Mouse (Mus musculus): Measurements from ENCODE around the gene Eif4b. TPM values are rescaled to one million over a fixed set of nuclear protein-coding genes. Genes with fewer than 3 reads are reported as not detected.

Eif4b gene
- polyA plus RNA-seq, 1 experiment from 2014 or later: 85.0 TPM

- H3K27ac ChIP-seq (ENCODE audit: low read depth, low read length): no peak overlapping the region
- no peaks in the 10 kb centered on the region for H3K27me3 ChIP-seq (ENCODE audit: control insufficient read depth, insufficient read depth, low read length)
- DNase-seq (ENCODE audit: low spot score) (no peak), ATAC-seq (ENCODE audit: low FRiP score) (no peak)
- no peak overlapping the region for H3K4me3 ChIP-seq (ENCODE audit: low read depth, low read length)
- 0 out of 2 replicates have a peak, but pooled peaks cover 4% of the 10 kb centered on the region for H3K36me3 ChIP-seq (ENCODE audit: control insufficient read depth, insufficient read depth, low read length)
- H3K4me1 ChIP-seq (replicated peaks; ENCODE audit: control insufficient read depth, insufficient read depth, low read length): no peaks in the 10 kb centered on the region
- no peak overlapping the region for H3K9ac ChIP-seq (ENCODE audit: low read depth, low read length)
- 88% methylated on average over 2 of the region's 2 CpGs for WGBS
- no peaks in the 10 kb centered on the region for H3K9me3 ChIP-seq (ENCODE audit: control insufficient read depth, low read length)
- no peak overlapping the region for H3K4me2 ChIP-seq (replicated peaks; ENCODE audit: low read depth, low read length)
These were observed 61.1 kb downstream of the Eif4b start for GRCm38 (mm10) chr15:102134709-102135108.

GRCm38 (mm10) chr15:102135522-102136128 is 62.1 kb downstream of the Eif4b start:
- Histone ChIP-seq H3K9me3 (ENCODE audit: control insufficient read depth, low read length) (no peaks in the 10 kb centered on the region), H3K4me1 (replicated peaks; ENCODE audit: control insufficient read depth, insufficient read depth, low read length) (no peaks in the 10 kb centered on the region), H3K9ac (ENCODE audit: low read depth, low read length) (peak overlapping the region; percentile 85), H3K4me2 (replicated peaks; ENCODE audit: low read depth, low read length) (peak overlapping the region; percentile 60), H3K27ac (ENCODE audit: low read depth, low read length) (peak overlapping the region; percentile 77), H3K27me3 (ENCODE audit: control insufficient read depth, insufficient read depth, low read length) (no peaks in the 10 kb centered on the region), H3K36me3 (ENCODE audit: control insufficient read depth, insufficient read depth, low read length) (0 out of 2 replicates have a peak, but pooled peaks cover 4% of the 10 kb centered on the region), H3K4me3 (ENCODE audit: low read depth, low read length) (peak overlapping the region; percentile 75)
- DNase-seq (ENCODE audit: low spot score) (no peak), ATAC-seq (ENCODE audit: low FRiP score) (peak; percentile 86)
- 3% methylated on average over 31 of the region's 35 CpGs for WGBS

- H3K4me2 ChIP-seq (replicated peaks; ENCODE audit: low read depth, low read length): peak within 1 kb of the TSS; percentile 60
- peak within 1 kb of the TSS; percentile 77 for H3K27ac ChIP-seq (ENCODE audit: low read depth, low read length)
- peak within 1 kb of the TSS; percentile 85 for H3K9ac ChIP-seq (ENCODE audit: low read depth, low read length)
- H3K36me3 ChIP-seq (ENCODE audit: control insufficient read depth, insufficient read depth, low read length): 0 out of 2 replicates have a peak, but pooled peaks cover 4% of the 10 kb centered on the region
- H3K9me3 ChIP-seq (ENCODE audit: control insufficient read depth, low read length): no peaks in the 10 kb centered on the region
- H3K4me1 ChIP-seq (replicated peaks; ENCODE audit: control insufficient read depth, insufficient read depth, low read length): no peaks in the 10 kb centered on the region
- WGBS: 0% methylated on average over 46 of the region's 50 CpGs
- H3K27me3 ChIP-seq (ENCODE audit: control insufficient read depth, insufficient read depth, low read length): no peaks in the 10 kb centered on the region
- DNase-seq (ENCODE audit: low spot score): peak; percentile 98
- peak within 1 kb of the TSS; percentile 75 for H3K4me3 ChIP-seq (ENCODE audit: low read depth, low read length)
- ATAC-seq (ENCODE audit: low FRiP score): peak; percentile 100
These were observed 62.7 kb downstream of the Eif4b start, which contains the start of gene Spryd3 for GRCm38 (mm10) chr15:102136129-102136758. Spryd3 (minus strand) TSS chr15:102136234.

- ATAC-seq (ENCODE audit: low FRiP score): no peak
- Histone ChIP-seq H3K4me3 (ENCODE audit: low read depth, low read length) (no peak overlapping the region), H3K4me2 (replicated peaks; ENCODE audit: low read depth, low read length) (no peak overlapping the region), H3K4me1 (replicated peaks; ENCODE audit: control insufficient read depth, insufficient read depth, low read length) (no peaks in the 10 kb centered on the region), H3K27me3 (ENCODE audit: control insufficient read depth, insufficient read depth, low read length) (peaks cover 30% of the 10 kb centered on the region), H3K27ac (ENCODE audit: low read depth, low read length) (no peak overlapping the region), H3K9ac (ENCODE audit: low read depth, low read length) (no peak overlapping the region), H3K36me3 (ENCODE audit: control insufficient read depth, insufficient read depth, low read length) (no peaks in the 10 kb centered on the region), H3K9me3 (ENCODE audit: control insufficient read depth, low read length) (no peaks in the 10 kb centered on the region)
- 93% methylated on average over 5 of the region's 5 CpGs for WGBS
- DNase-seq (ENCODE audit: low spot score): no peak
These were observed 67.5 kb downstream of the Eif4b start for GRCm38 (mm10) chr15:102141120-102141519.

- peaks cover 30% of the 10 kb centered on the region for H3K27me3 ChIP-seq (ENCODE audit: control insufficient read depth, insufficient read depth, low read length)
- 60% methylated on average over 23 of the region's 23 CpGs for WGBS
- no peak overlapping the region for H3K9ac ChIP-seq (ENCODE audit: low read depth, low read length)
- H3K4me2 ChIP-seq (replicated peaks; ENCODE audit: low read depth, low read length): no peak overlapping the region
- H3K27ac ChIP-seq (ENCODE audit: low read depth, low read length): no peak overlapping the region
- H3K4me1 ChIP-seq (replicated peaks; ENCODE audit: control insufficient read depth, insufficient read depth, low read length): no peaks in the 10 kb centered on the region
- H3K9me3 ChIP-seq (ENCODE audit: control insufficient read depth, low read length): no peaks in the 10 kb centered on the region
- DNase-seq (ENCODE audit: low spot score) (peak; percentile 20), ATAC-seq (ENCODE audit: low FRiP score) (no peak)
- no peaks in the 10 kb centered on the region for H3K36me3 ChIP-seq (ENCODE audit: control insufficient read depth, insufficient read depth, low read length)
- H3K4me3 ChIP-seq (ENCODE audit: low read depth, low read length): no peak overlapping the region
These were observed 69.6 kb downstream of the Eif4b start for GRCm38 (mm10) chr15:102142914-102143912.

GRCm38 (mm10) chr15:102144274-102144711 is 70.7 kb downstream of the Eif4b start, which contains the start of gene Igfbp6:
Igfbp6 (plus strand) TSS chr15:102144362.
- WGBS: 5% methylated on average over 22 of the region's 22 CpGs
- no peak within 1 kb of the TSS for H3K27ac ChIP-seq (ENCODE audit: low read depth, low read length)
- ATAC-seq (ENCODE audit: low FRiP score) (no peak), DNase-seq (ENCODE audit: low spot score) (peak; percentile 35)
- H3K36me3 ChIP-seq (ENCODE audit: control insufficient read depth, insufficient read depth, low read length): no peaks in the 10 kb centered on the region
- H3K27me3 ChIP-seq (ENCODE audit: control insufficient read depth, insufficient read depth, low read length): peaks cover 30% of the 10 kb centered on the region
- no peaks in the 10 kb centered on the region for H3K9me3 ChIP-seq (ENCODE audit: control insufficient read depth, low read length)
- H3K4me3 ChIP-seq (ENCODE audit: low read depth, low read length): 0 out of 2 replicates have a peak within 1 kb of the TSS, but pooled peaks have one; percentile 6
- H3K4me2 ChIP-seq (replicated peaks; ENCODE audit: low read depth, low read length): peak within 1 kb of the TSS; percentile 15; the same call in 1 of the 2 replicates
- peak within 1 kb of the TSS; percentile 38; the same call in 1 of the 2 replicates for H3K9ac ChIP-seq (ENCODE audit: low read depth, low read length)
- no peaks in the 10 kb centered on the region for H3K4me1 ChIP-seq (replicated peaks; ENCODE audit: control insufficient read depth, insufficient read depth, low read length)

GRCm38 (mm10) chr15:102144726-102145125 is 71.2 kb downstream of the Eif4b start:
- WGBS: 10% methylated on average over 19 of the region's 19 CpGs
- Histone ChIP-seq H3K36me3 (ENCODE audit: control insufficient read depth, insufficient read depth, low read length) (no peaks in the 10 kb centered on the region), H3K4me3 (ENCODE audit: low read depth, low read length) (0 out of 2 replicates have a peak overlapping the region, but pooled peaks have one; percentile 6), H3K9ac (ENCODE audit: low read depth, low read length) (peak overlapping the region; percentile 38; the same call in 1 of the 2 replicates), H3K27ac (ENCODE audit: low read depth, low read length) (no peak overlapping the region), H3K27me3 (ENCODE audit: control insufficient read depth, insufficient read depth, low read length) (peaks cover 30% of the 10 kb centered on the region), H3K4me2 (replicated peaks; ENCODE audit: low read depth, low read length) (peak overlapping the region; percentile 15; the same call in 1 of the 2 replicates), H3K9me3 (ENCODE audit: control insufficient read depth, low read length) (no peaks in the 10 kb centered on the region), H3K4me1 (replicated peaks; ENCODE audit: control insufficient read depth, insufficient read depth, low read length) (no peaks in the 10 kb centered on the region)
- no peak for DNase-seq (ENCODE audit: low spot score)
- ATAC-seq (ENCODE audit: low FRiP score): no peak

GRCm38 (mm10) chr15:102145330-102145729 is 71.8 kb downstream of the Eif4b start:
- Histone ChIP-seq H3K4me1 (replicated peaks; ENCODE audit: control insufficient read depth, insufficient read depth, low read length) (no peaks in the 10 kb centered on the region), H3K9me3 (ENCODE audit: control insufficient read depth, low read length) (no peaks in the 10 kb centered on the region), H3K27me3 (ENCODE audit: control insufficient read depth, insufficient read depth, low read length) (peaks cover 30% of the 10 kb centered on the region), H3K36me3 (ENCODE audit: control insufficient read depth, insufficient read depth, low read length) (no peaks in the 10 kb centered on the region), H3K9ac (ENCODE audit: low read depth, low read length) (no peak overlapping the region), H3K4me2 (replicated peaks; ENCODE audit: low read depth, low read length) (no peak overlapping the region), H3K27ac (ENCODE audit: low read depth, low read length) (no peak overlapping the region), H3K4me3 (ENCODE audit: low read depth, low read length) (no peak overlapping the region)
- ATAC-seq (ENCODE audit: low FRiP score) (no peak), DNase-seq (ENCODE audit: low spot score) (no peak)
- 89% methylated on average over 10 of the region's 10 CpGs for WGBS
